Mouse (Mus musculus) myocyte (in vitro differentiated cells): ENCODE data around the gene Pank1.

Experiments used
- CEBPB ChIP-seq: IDR thresholded peaks from 2 replicates; pipeline ENCODE4 v1.6.1; 2011; ENCODE audit warnings: mild to moderate bottlenecking, moderate library complexity; ENCODE audit not compliant: poor library complexity, insufficient read depth, severe bottlenecking
- E2F4 ChIP-seq: IDR thresholded peaks from one replicate; pipeline ENCODE4 v1.6.1; 2011; ENCODE audit warnings: mild to moderate bottlenecking, control low read depth, moderate library complexity; ENCODE audit not compliant: insufficient read depth
- MAX ChIP-seq: IDR thresholded peaks from one replicate; pipeline ENCODE4 v1.6.1; 2011; ENCODE audit warnings: low read depth, mild to moderate bottlenecking, control low read depth
- MYOD1 ChIP-seq, 3 experiments: IDR thresholded peaks; one replicate each; pipeline ENCODE4 v1.6.1; 2011; ENCODE audit warnings: control low read depth in 2 of 3, low read depth in 2 of 3, mild to moderate bottlenecking in 2 of 3, moderate library complexity in 1 of 3; ENCODE audit not compliant: insufficient read length in 2 of 3, control insufficient read depth in 1 of 3
- MYOG ChIP-seq, 3 experiments: IDR thresholded peaks; one replicate each; pipeline ENCODE4 v1.6.1; 2011; ENCODE audit warnings: control low read depth in 2 of 3, low read depth in 2 of 3, mild to moderate bottlenecking in 2 of 3; ENCODE audit not compliant: insufficient read length in 2 of 3, control insufficient read depth in 1 of 3, insufficient read depth in 1 of 3
- POLR2A ChIP-seq: IDR thresholded peaks from one replicate; pipeline ENCODE4 v1.6.1; 2011; ENCODE audit warnings: low read depth, mild to moderate bottlenecking, control low read depth, moderate library complexity; ENCODE audit not compliant: insufficient read length
- POLR2AphosphoS2 ChIP-seq: IDR thresholded peaks from one replicate; pipeline ENCODE4 v1.6.1; 2011; ENCODE audit warnings: low read depth, control low read depth; ENCODE audit not compliant: insufficient read length
- REST ChIP-seq: IDR thresholded peaks from one replicate; pipeline ENCODE4 v1.6.1; 2011; ENCODE audit warnings: mild to moderate bottlenecking, control low read depth, moderate library complexity; ENCODE audit not compliant: insufficient read depth, insufficient read length
- SRF ChIP-seq: IDR thresholded peaks from one replicate; pipeline ENCODE4 v1.6.1; 2011; ENCODE audit warnings: low read depth; ENCODE audit not compliant: control insufficient read depth, insufficient read length
- TCF12 ChIP-seq: IDR thresholded peaks from one replicate; pipeline ENCODE4 v1.6.1; 2011; ENCODE audit warnings: mild to moderate bottlenecking, control low read depth; ENCODE audit not compliant: poor library complexity, insufficient read depth, severe bottlenecking
- TCF3 ChIP-seq: IDR thresholded peaks from one replicate; pipeline ENCODE4 v1.6.1; 2011; ENCODE audit warnings: low read depth, control low read depth; ENCODE audit not compliant: insufficient read length
- USF1 ChIP-seq: IDR thresholded peaks from one replicate; pipeline ENCODE4 v1.6.1; 2011; ENCODE audit warnings: low read depth, mild to moderate bottlenecking, control low read depth, moderate library complexity

- no peak for TF ChIP-seq POLR2A
- TF ChIP-seq MYOG (IDR thresholded peaks at IDR 0.05; ENCODE audit: control insufficient read depth in 1 of 3, insufficient read depth in 1 of 3, insufficient read length in 2 of 3, low read depth in 2 of 3): no peak
- TF ChIP-seq USF1: no peak
- no peak for TF ChIP-seq MYOD1 (IDR thresholded peaks at IDR 0.05; ENCODE audit: control insufficient read depth in 1 of 3, insufficient read length in 2 of 3, low read depth in 2 of 3)
- no peak for TF ChIP-seq MAX
- no peak for TF ChIP-seq POLR2AphosphoS2
- no peak for TF ChIP-seq CEBPB
- TF ChIP-seq E2F4: no peak
- no peak for TF ChIP-seq TCF3
- no peak for TF ChIP-seq TCF12
- TF ChIP-seq SRF: no peak
- no peak for TF ChIP-seq REST
These were observed 33.2 kb downstream of the Pank1 start for GRCm38 (mm10) chr19:34846005-34846404.
